Mouse (Mus musculus): ENCODE data around the gene Tpd52l2.

- TF ChIP-seq CTCF (IDR thresholded peaks at IDR 0.05; ENCODE audit: control insufficient read depth, insufficient read depth, insufficient read length) (no peak), MYOD1 (IDR thresholded peaks at IDR 0.05; ENCODE audit: control insufficient read depth, insufficient read length, low read depth) (no peak)
Measured at GRCm38 (mm10) chr2:181459673-181460621, 37.0 kb upstream of the Tpd52l2 start.
